ENCODE assay signal across 14 mouse cellular contexts in the genomic region with DNA sequence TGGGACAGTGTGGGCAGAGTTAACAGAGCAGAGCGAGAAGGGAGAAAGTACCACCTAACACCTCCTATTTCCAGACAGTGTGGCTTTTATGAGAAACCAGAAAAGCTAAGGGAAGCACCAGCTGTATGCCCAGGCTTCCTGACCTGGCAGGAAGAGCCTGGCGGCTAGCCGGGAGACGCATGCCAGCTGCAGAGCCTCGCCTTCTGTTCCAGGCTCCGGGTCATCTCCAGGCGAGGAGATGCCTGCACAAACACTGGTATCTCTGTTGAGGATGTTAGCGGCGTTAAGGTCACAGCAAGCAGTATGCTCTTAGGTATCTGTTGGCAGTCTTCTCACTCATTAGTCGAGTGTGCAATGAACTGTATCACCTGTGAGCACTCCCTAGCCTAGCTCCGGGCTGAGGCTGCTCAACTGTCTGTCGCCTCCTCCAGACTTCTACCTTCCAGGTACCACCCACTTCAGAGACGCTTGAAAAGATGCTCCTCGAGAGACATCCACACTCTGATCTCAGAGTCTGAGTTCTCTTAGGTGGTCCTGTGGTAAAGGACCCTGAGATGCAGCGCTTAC. TPM values are rescaled to one million over a fixed set of nuclear protein-coding genes. Genes with fewer than 3 reads are reported as not detected.
DNase-seq lines count a peak whose midpoint lies in the region; ATAC-seq and TF ChIP-seq lines count a peak whose summit lies in the region.
"Had no signal": no experiment of that assay in that cellular context is flagged by ENCODE, and none has a peak within 500 bp of the region (broad histone marks: within the 10 kb centered on the region; RNA-seq: fewer than 3 reads in every experiment).

No protein-coding gene starts in this region.

- no peak overlapping the region for H3K27ac ChIP-seq in midbrain, postnatal 0 days (ENCODE audit: low read depth, low read length)
- no peak overlapping the region for H3K27ac ChIP-seq in midbrain, embryonic 14.5 days (replicated peaks; ENCODE audit: low read depth, low read length)
- no peak overlapping the region for H3K27ac ChIP-seq in cerebellum, adult 2 months (ENCODE audit: insufficient read depth, low read length)
- H3K27ac ChIP-seq: hindbrain, embryonic 13.5 days; neural tube, embryonic 12.5 days; stomach, postnatal 0 days had no signal

- ATAC-seq in midbrain, postnatal 0 days (ENCODE audit: low FRiP score), result no peak
- no peak for ATAC-seq in midbrain, embryonic 14.5 days (ENCODE audit: low FRiP score, low TSS enrichment)
- ATAC-seq: activated CD4-positive, CD25-positive, alpha-beta regulatory T cell, adult 4 months had no signal

- TF ChIP-seq POLR2A in cerebellum, adult 2 months (IDR thresholded peaks at IDR 0.05; ENCODE audit: borderline replicate concordance, insufficient read depth, low read length), result no peak

- intact Hi-C loops in gastrocnemius, postnatal 36 days (cut with DNase I), result loop anchor here (5.0 kb wide), 1 partner anchor 107 kb away; no protein-coding TSS in a partner anchor

- no peaks in the 10 kb centered on the region for H3K27me3 ChIP-seq in midbrain, postnatal 0 days (ENCODE audit: insufficient read depth, low read length)
- H3K27me3 ChIP-seq in midbrain, embryonic 14.5 days (ENCODE audit: control insufficient read depth, insufficient read depth, low read length), result no peaks in the 10 kb centered on the region
- H3K27me3 ChIP-seq in cerebellum, adult 2 months (ENCODE audit: control insufficient read depth, insufficient read depth, low read length), result no peaks in the 10 kb centered on the region
- H3K27me3 ChIP-seq: hindbrain, embryonic 13.5 days; neural tube, embryonic 12.5 days had no signal

- no peak overlapping the region for H3K9ac ChIP-seq in midbrain, postnatal 0 days (replicated peaks; ENCODE audit: low read length, poor library complexity, severe bottlenecking)
- no peak overlapping the region for H3K9ac ChIP-seq in midbrain, embryonic 14.5 days (replicated peaks; ENCODE audit: low read length)
- H3K9ac ChIP-seq: hindbrain, embryonic 13.5 days; neural tube, embryonic 12.5 days had no signal

- no peak for TF ChIP-seq CTCF in midbrain, postnatal 0 days (IDR thresholded peaks at IDR 0.05)
- TF ChIP-seq CTCF in cerebellum, adult 2 months (IDR thresholded peaks at IDR 0.05; ENCODE audit: borderline replicate concordance, insufficient read depth, low read depth, low read length), result no peak

- peak; percentile 52 for DNase-seq in midbrain, postnatal 0 days (ENCODE audit: low spot score)
- no peak for DNase-seq in midbrain, embryonic 14.5 days
- peak; percentile 75 to 81 for DNase-seq in cerebellum, adult 2 months
- peak; percentile 42 to 49 for DNase-seq in gastrocnemius, postnatal 36 days
- DNase-seq in kidney, postnatal 4 days, result peak; percentile 22 to 36
- DNase-seq in thymus, adult 18-20 months, result no peak
- no peak for DNase-seq in testis, postnatal 10 days (ENCODE audit: low spot score)
- no peak for DNase-seq in spleen, postnatal 10 days (ENCODE audit: low spot score in 2 of 2)
- DNase-seq: lung, adult 18-20 months; right cerebral cortex, postnatal 14 days had no signal

- H3K4me2 ChIP-seq in midbrain, postnatal 0 days (ENCODE audit: low read depth, low read length, poor library complexity, severe bottlenecking), result no peak overlapping the region
- no peak overlapping the region for H3K4me2 ChIP-seq in midbrain, embryonic 14.5 days (ENCODE audit: low read length)
- H3K4me2 ChIP-seq: hindbrain, embryonic 13.5 days; neural tube, embryonic 12.5 days had no signal

- H3K4me3 ChIP-seq in midbrain, postnatal 0 days (ENCODE audit: low read depth, low read length), result no peak overlapping the region
- H3K4me3 ChIP-seq in midbrain, embryonic 14.5 days (replicated peaks; ENCODE audit: low read depth, low read length), result no peak overlapping the region
- no peak overlapping the region for H3K4me3 ChIP-seq in cerebellum, adult 2 months (replicated peaks; ENCODE audit: insufficient read depth, low read depth, low read length)
- H3K4me3 ChIP-seq: hindbrain, embryonic 13.5 days; neural tube, embryonic 12.5 days had no signal

- no peaks in the 10 kb centered on the region for H3K9me3 ChIP-seq in midbrain, postnatal 0 days (ENCODE audit: low read length)
- H3K9me3 ChIP-seq in midbrain, embryonic 14.5 days (ENCODE audit: control insufficient read depth, low read length), result no peaks in the 10 kb centered on the region
- H3K9me3 ChIP-seq: hindbrain, embryonic 13.5 days; neural tube, embryonic 12.5 days had no signal

- 74% methylated on average over 15 of the region's 15 CpGs for WGBS in midbrain, postnatal 0 days
- 75% methylated on average over 15 of the region's 15 CpGs for WGBS in midbrain, embryonic 14.5 days
- 15% methylated on average over 15 of the region's 15 CpGs for WGBS in cerebellum, adult 2 months

- H3K4me1 ChIP-seq in midbrain, postnatal 0 days (ENCODE audit: insufficient read depth, low read length), result no peaks in the 10 kb centered on the region
- no peaks in the 10 kb centered on the region for H3K4me1 ChIP-seq in midbrain, embryonic 14.5 days (ENCODE audit: control insufficient read depth, insufficient read depth, low read length)
- H3K4me1 ChIP-seq in cerebellum, adult 2 months (ENCODE audit: control insufficient read depth, insufficient read depth, low read length), result peaks cover 9% of the 10 kb centered on the region
- H3K4me1 ChIP-seq: neural tube, embryonic 12.5 days had no signal

- no peaks in the 10 kb centered on the region for H3K36me3 ChIP-seq in midbrain, postnatal 0 days (ENCODE audit: insufficient read depth, low read length)
- H3K36me3 ChIP-seq in midbrain, embryonic 14.5 days (ENCODE audit: control insufficient read depth, insufficient read depth, low read length), result no peaks in the 10 kb centered on the region
- H3K36me3 ChIP-seq: hindbrain, embryonic 13.5 days; neural tube, embryonic 12.5 days had no signal

RNA-seq across cellular contexts. Expression of a gene that starts 27.7 kb away (rescaled TPM):
- 10.9 and 17.3 TPM in 2 replicates for total RNA-seq in midbrain, postnatal 0 days (2014; rRNA removed)
- 12.7 and 13.6 TPM in 2 replicates for polyA plus RNA-seq in midbrain, postnatal 0 days (2015; fragmentation: Nextera tagmentation; extraction: Ambion mirVana)
- 6.0 and 8.3 TPM in 2 replicates for polyA plus RNA-seq in midbrain, embryonic 14.5 days (2014; fragmentation: Nextera tagmentation; extraction: Ambion mirVana)
- 6.8 and 7.5 TPM in 2 replicates for polyA plus RNA-seq in cerebellum, adult 2 months (2012; rRNA removed)
- 1 to 10 TPM; 4.7 to 5.7 TPM for total RNA-seq in gastrocnemius, postnatal 36 days (2021)

RNA-seq across cellular contexts. Expression of a gene that starts 30.8 kb away (rescaled TPM):
- 50.7 and 66.8 TPM in 2 replicates for total RNA-seq in midbrain, postnatal 0 days (2014; rRNA removed)
- 20.1 and 22.0 TPM in 2 replicates for polyA plus RNA-seq in midbrain, postnatal 0 days (2015; fragmentation: Nextera tagmentation; extraction: Ambion mirVana)
- polyA plus RNA-seq in midbrain, embryonic 14.5 days (2014; fragmentation: Nextera tagmentation; extraction: Ambion mirVana), result 37.7 and 39.9 TPM in 2 replicates
- 39.3 and 42.5 TPM in 2 replicates for polyA plus RNA-seq in cerebellum, adult 2 months (2012; rRNA removed)
- 10 to 100 TPM; 18.1 to 20.8 TPM for total RNA-seq in gastrocnemius, postnatal 36 days (2021)

Comparison
In these comparisons a context has a peak if more than half of its experiments do, and no peak if none do; other contexts are left out.
1. DNase-seq: peak in midbrain, postnatal 0 days (single experiment), cerebellum, adult 2 months (2 of 2), gastrocnemius, postnatal 36 days (2 of 2) and kidney, postnatal 4 days (2 of 2); none in midbrain, embryonic 14.5 days (single experiment), thymus, adult 18-20 months (0 of 2), testis, postnatal 10 days (single experiment) and spleen, postnatal 10 days (0 of 2).